Mouse (Mus musculus) layer of hippocampus, adult 9-11 months (tissue): ENCODE data around the gene Foxp1.

Experiments used
- DNase-seq: peaks from one replicate; pipeline ENCODE4 v3.0.0; 2022

Foxp1 gene

GRCm38 (mm10) chr6:99383846-99384472 is 138.6 kb downstream of the Foxp1 start:
- no peak for DNase-seq

GRCm38 (mm10) chr6:99380146-99380545 is 142.4 kb downstream of the Foxp1 start:
- DNase-seq = no peak

- DNase-seq = no peak
Observed at GRCm38 (mm10) chr6:99378997-99379710, 143.4 kb downstream of the Foxp1 start.

GRCm38 (mm10) chr6:99377716-99378115 is 144.8 kb downstream of the Foxp1 start:
- DNase-seq = no peak

GRCm38 (mm10) chr6:99377131-99377530 is 145.4 kb downstream of the Foxp1 start:
- no peak for DNase-seq

- peak; percentile 47 for DNase-seq
Observed at GRCm38 (mm10) chr6:99376721-99377120, 145.8 kb downstream of the Foxp1 start.

GRCm38 (mm10) chr6:99375865-99376264 is 146.7 kb downstream of the Foxp1 start:
- peak; percentile 41 for DNase-seq

- no peak for DNase-seq
Observed at GRCm38 (mm10) chr6:99375376-99375775, 147.1 kb downstream of the Foxp1 start.

GRCm38 (mm10) chr6:99374448-99375271 is 147.9 kb downstream of the Foxp1 start:
- no peak for DNase-seq

- no peak for DNase-seq
Observed at GRCm38 (mm10) chr6:99372427-99372826, 150.1 kb downstream of the Foxp1 start.

- no peak for DNase-seq
Observed at GRCm38 (mm10) chr6:99372016-99372415, 150.5 kb downstream of the Foxp1 start.

GRCm38 (mm10) chr6:99369931-99370330 is 152.6 kb downstream of the Foxp1 start:
- DNase-seq = no peak

GRCm38 (mm10) chr6:99369156-99369555 is 153.4 kb downstream of the Foxp1 start:
- no peak for DNase-seq

- DNase-seq = no peak
Observed at GRCm38 (mm10) chr6:99368118-99368753, 154.3 kb downstream of the Foxp1 start.

GRCm38 (mm10) chr6:99364545-99364944 is 158.0 kb downstream of the Foxp1 start:
- DNase-seq = no peak

- DNase-seq = no peak
Observed at GRCm38 (mm10) chr6:99360581-99360980, 161.9 kb downstream of the Foxp1 start.

GRCm38 (mm10) chr6:99359765-99360499 is 162.6 kb downstream of the Foxp1 start:
- no peak for DNase-seq

- no peak for DNase-seq
Observed at GRCm38 (mm10) chr6:99359036-99359698, 163.4 kb downstream of the Foxp1 start.

- DNase-seq = no peak
Observed at GRCm38 (mm10) chr6:99357931-99358330, 164.6 kb downstream of the Foxp1 start.

GRCm38 (mm10) chr6:99354338-99354737 is 168.2 kb downstream of the Foxp1 start:
- no peak for DNase-seq

GRCm38 (mm10) chr6:99353441-99353840 is 169.1 kb downstream of the Foxp1 start:
- no peak for DNase-seq

GRCm38 (mm10) chr6:99350566-99350965 is 172.0 kb downstream of the Foxp1 start:
- no peak for DNase-seq
